Mouse (Mus musculus) bone marrow macrophage, adult 2 months (primary cell): Measurements from ENCODE around the gene Grwd1. TPM values are rescaled to one million over a fixed set of nuclear protein-coding genes. Genes with fewer than 3 reads are reported as not detected.
A peak's percentile ranks its signal among the peaks of the same experiment; 100 is the strongest.

Experiments used
- H3K27ac ChIP-seq: 2 replicates; pipeline ENCODE4 v1.5.1; 2012; ENCODE audit warnings: low read depth, low read length; ENCODE audit not compliant: insufficient read depth
- H3K4me1 ChIP-seq: 2 replicates; pipeline ENCODE4 v1.6.1; 2012; ENCODE audit warnings: low read length; ENCODE audit not compliant: control insufficient read depth, insufficient read depth
- H3K4me3 ChIP-seq: 2 replicates; pipeline ENCODE4 v1.5.1; 2012; ENCODE audit warnings: mild to moderate bottlenecking, low read length, moderate library complexity; ENCODE audit not compliant: insufficient read depth
- CTCF ChIP-seq: IDR thresholded peaks from 2 replicates; pipeline ENCODE4 v1.5.1; 2012; ENCODE audit warnings: low read depth, mild to moderate bottlenecking, low read length, moderate library complexity
- POLR2A ChIP-seq: IDR thresholded peaks from 2 replicates; pipeline ENCODE4 v1.6.1; 2012; ENCODE audit warnings: mild to moderate bottlenecking, low read depth, low read length, borderline replicate concordance
- polyA plus RNA-seq: library from polyadenylated mRNA; stranded (reverse); fragments of >200 nt; gene quantifications from 2 replicates; pipeline ENCODE4 v1.2.4, GENCODE M21; 2012; ENCODE audit not compliant: missing spikeins, insufficient read depth, insufficient read length

Grwd1 gene
- polyA plus RNA-seq, 1 experiment: 4.4 TPM

DNA sequence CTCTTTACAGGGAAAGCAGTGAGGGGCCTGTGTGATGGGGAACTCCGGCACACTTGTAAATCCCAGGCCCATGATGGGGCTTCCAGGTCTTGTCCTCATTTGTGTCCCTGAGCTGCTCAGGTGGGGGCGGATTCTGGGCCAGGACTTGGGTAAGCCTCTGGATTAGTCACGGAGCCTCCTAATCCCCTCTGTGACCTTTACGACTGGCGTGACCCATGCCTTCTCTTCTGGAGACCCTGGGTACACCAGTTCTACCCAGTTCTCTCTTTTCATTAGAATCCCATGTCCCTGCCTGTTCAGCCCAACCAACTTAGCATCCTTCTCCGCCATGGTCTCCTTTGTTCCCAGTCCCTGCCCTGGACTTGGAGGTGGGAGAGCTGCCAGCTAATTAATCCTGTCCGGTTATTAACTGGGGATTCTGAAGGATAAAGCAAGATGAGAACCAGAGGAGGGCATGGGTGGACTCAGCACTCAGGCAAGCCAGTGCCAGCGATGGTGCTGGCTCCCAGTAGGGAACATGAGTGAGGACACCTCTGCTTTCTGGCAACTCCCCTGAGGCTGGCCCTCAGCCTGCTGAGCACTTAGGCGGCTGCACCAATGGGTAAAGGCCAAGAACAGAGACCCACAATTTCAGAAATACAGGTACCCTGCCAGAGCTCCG, 15.3 kb downstream of the Grwd1 start:
- TF ChIP-seq POLR2A (no peak), CTCF (no peak)
- Histone ChIP-seq H3K27ac (no peak overlapping the region), H3K4me3 (no peak overlapping the region), H3K4me1 (peaks cover 19% of the 10 kb centered on the region)

- Histone ChIP-seq H3K4me3 (peak overlapping the region; percentile 48), H3K27ac (no peak overlapping the region), H3K4me1 (peaks cover 19% of the 10 kb centered on the region)
- no peak for TF ChIP-seq CTCF
- TF ChIP-seq POLR2A: no peak
These were observed 15.9 kb downstream of the Grwd1 start for GRCm38 (mm10) chr7:45814841-45815240.

DNA sequence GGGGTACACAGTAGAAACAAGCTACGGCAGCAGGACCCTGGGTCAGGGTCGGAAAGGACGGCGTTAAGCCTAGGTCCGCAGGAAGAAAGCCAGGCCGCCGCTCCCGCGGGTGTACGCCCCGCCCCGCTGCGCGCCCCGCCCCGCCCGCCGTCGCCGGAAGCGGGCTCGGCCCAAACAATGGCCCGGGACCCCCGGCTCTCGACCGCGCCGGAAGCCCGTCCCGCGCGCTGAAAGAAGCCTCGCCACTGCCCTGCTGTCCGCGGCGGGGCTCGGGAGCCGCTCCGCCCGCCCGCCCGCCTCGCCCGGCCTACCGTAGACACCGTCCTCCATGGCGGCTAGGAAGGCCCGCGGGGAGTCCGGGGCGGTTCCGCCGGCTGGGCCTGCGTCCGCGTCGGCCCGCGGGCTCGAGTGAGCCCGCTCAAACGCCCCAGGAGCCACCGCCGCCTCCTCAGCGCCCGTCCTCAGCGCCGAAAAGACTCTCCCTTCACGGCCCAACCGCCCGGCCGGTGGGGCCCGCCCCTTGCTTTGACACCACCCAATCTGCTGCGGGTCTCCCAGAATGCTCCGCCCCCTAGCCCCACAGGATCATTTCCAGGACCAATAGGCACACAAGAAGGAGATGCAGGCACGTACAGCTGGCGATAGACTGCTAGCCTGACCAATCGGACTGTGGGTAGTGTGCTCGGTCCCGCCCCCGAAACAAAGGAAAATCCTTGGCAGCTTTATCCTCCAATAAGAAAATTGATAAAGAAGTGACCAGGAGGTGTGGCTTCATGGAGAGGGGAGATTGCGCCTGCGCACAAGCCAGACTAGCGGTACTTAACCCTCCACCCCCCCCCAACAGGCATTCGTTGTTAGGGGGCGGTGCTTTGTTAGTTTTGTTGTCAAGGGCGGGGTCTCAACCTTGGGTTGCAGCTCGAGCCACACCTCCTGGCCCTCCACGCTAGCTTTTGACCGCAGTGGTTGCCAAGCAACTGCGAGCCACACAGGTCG, 16.7 kb downstream of the Grwd1 start, which contains the start of gene Cyth2:
Gene Cyth2, minus strand, starts transcription at position 795 of the 993 bp plus-strand sequence.
- peak within 1 kb of the TSS; percentile 93 for H3K4me3 ChIP-seq
- TF ChIP-seq POLR2A (no peak), CTCF (no peak)

DNA sequence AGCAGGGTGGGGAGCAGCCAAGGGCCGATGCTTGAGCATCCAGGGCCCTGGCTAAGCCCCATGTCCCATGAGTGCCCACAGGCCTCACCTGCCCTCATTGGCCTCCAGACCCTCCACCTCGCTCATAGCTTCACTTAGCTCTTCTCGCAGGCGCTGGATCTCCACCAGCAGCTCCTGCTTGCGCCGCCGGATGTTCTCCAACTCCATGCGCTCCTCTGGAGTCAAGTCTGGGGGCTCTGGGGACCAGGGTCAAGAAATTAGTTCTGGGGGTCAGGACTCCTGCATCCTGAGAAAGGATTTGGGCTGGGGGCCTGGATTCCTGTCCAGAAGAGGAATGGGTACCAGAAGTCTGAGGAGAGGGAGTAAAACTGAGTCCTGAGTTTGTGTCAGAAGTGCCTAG, 17.8 kb downstream of the Grwd1 start:
- no peak overlapping the region for H3K27ac ChIP-seq
- no peak for TF ChIP-seq POLR2A
- TF ChIP-seq CTCF: no peak
- H3K4me3 ChIP-seq: peak overlapping the region; percentile 93
- peaks cover 19% of the 10 kb centered on the region for H3K4me1 ChIP-seq

More for the DNA sequence above, 16.7 kb downstream of the Grwd1 start, which contains the start of gene Cyth2:
- Histone ChIP-seq H3K27ac (peak within 1 kb of the TSS; percentile 64), H3K4me1 (peaks cover 19% of the 10 kb centered on the region)

GRCm38 (mm10) chr7:45809276-45810075, 21.3 kb downstream of the Grwd1 start:
- H3K4me1 ChIP-seq: peaks cover 4% of the 10 kb centered on the region; the same call in 1 of the 2 replicates
- H3K4me3 ChIP-seq: no peak overlapping the region
- TF ChIP-seq POLR2A (no peak), CTCF (no peak)
- H3K27ac ChIP-seq: no peak overlapping the region

DNA sequence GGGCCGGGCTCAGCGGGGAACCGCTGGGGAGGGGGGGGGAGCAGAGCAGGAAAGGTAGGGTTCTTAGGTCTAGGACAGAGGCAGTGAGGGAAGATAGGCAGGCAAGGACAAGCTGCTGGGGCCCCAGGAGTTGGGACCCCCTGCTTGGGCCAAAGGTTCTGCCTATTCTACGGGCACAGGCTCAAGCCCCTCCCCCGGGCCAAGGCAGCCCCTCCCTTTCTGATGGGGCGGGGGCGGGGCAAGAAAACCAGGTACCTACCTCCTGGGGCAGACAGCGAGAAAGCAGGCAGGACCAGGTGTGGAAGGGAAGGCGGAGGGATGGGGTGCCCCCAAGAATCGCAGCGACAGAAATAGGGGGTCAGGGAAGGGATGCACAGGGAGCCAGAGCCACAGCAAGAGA, 22.3 kb downstream of the Grwd1 start:
- Histone ChIP-seq H3K27ac (no peak overlapping the region), H3K4me1 (peaks cover 4% of the 10 kb centered on the region; the same call in 1 of the 2 replicates), H3K4me3 (no peak overlapping the region)
- no peak for TF ChIP-seq POLR2A
- no peak for TF ChIP-seq CTCF

- H3K4me1 ChIP-seq: no peaks in the 10 kb centered on the region
- no peak for TF ChIP-seq CTCF
- no peak for TF ChIP-seq POLR2A
- H3K4me3 ChIP-seq: no peak overlapping the region
- no peak overlapping the region for H3K27ac ChIP-seq
These were observed 24.8 kb downstream of the Grwd1 start for GRCm38 (mm10) chr7:45805941-45806340.

GRCm38 (mm10) chr7:45802551-45802950, 28.2 kb downstream of the Grwd1 start:
- Histone ChIP-seq H3K4me3 (no peak overlapping the region), H3K4me1 (no peaks in the 10 kb centered on the region), H3K27ac (no peak overlapping the region)
- TF ChIP-seq CTCF (no peak), POLR2A (no peak)

GRCm38 (mm10) chr7:45801348-45801747, 29.4 kb downstream of the Grwd1 start:
- TF ChIP-seq POLR2A (no peak), CTCF (peak; percentile 100)
- Histone ChIP-seq H3K27ac (no peak overlapping the region), H3K4me3 (peak overlapping the region; percentile 54), H3K4me1 (no peaks in the 10 kb centered on the region)
